Mouse (Mus musculus): ENCODE results near the gene Nampt. TPM values are rescaled to one million over a fixed set of nuclear protein-coding genes. Genes with fewer than 3 reads are reported as not detected.

The Nampt gene
- polyA plus RNA-seq (2015; fragmentation: Nextera tagmentation; extraction: Ambion mirVana), result 25.2 and 27.5 TPM in 2 replicates

GRCm38 (mm10) chr12:32819416-32819815 is at the start of gene Nampt:
Nampt (plus strand) TSS chr12:32819545.
- WGBS, result 6% methylated on average over 5 of the region's 5 CpGs
- Histone ChIP-seq H3K4me1 (ENCODE audit: control insufficient read depth, insufficient read depth, low read length) (peaks cover 5% of the 10 kb centered on the region), H3K4me3 (replicated peaks; ENCODE audit: low read length) (peak within 1 kb of the TSS; percentile 86), H3K27ac (ENCODE audit: low read length) (peak within 1 kb of the TSS; percentile 97), H3K36me3 (ENCODE audit: control insufficient read depth, insufficient read depth, low read length) (0 out of 2 replicates have a peak, but pooled peaks cover 6% of the 10 kb centered on the region), H3K27me3 (ENCODE audit: control insufficient read depth, insufficient read depth, low read length) (no peaks in the 10 kb centered on the region), H3K9me3 (replicated peaks; ENCODE audit: control insufficient read depth, low read length) (no peaks in the 10 kb centered on the region), H3K9ac (ENCODE audit: low read length) (peak within 1 kb of the TSS; percentile 89), H3K4me2 (ENCODE audit: low read depth, low read length) (peak within 1 kb of the TSS; percentile 64)
- ATAC-seq (ENCODE audit: insufficient read depth, low FRiP score), result no peak

- no peaks in the 10 kb centered on the region for H3K27me3 ChIP-seq (ENCODE audit: control insufficient read depth, insufficient read depth, low read length)
- H3K4me2 ChIP-seq (ENCODE audit: low read depth, low read length), result no peak overlapping the region
- 79% methylated on average over 4 of the region's 4 CpGs for WGBS
- ATAC-seq (ENCODE audit: insufficient read depth, low FRiP score), result no peak
- no peak overlapping the region for H3K9ac ChIP-seq (ENCODE audit: low read length)
- H3K9me3 ChIP-seq (replicated peaks; ENCODE audit: control insufficient read depth, low read length), result no peaks in the 10 kb centered on the region
- H3K36me3 ChIP-seq (ENCODE audit: control insufficient read depth, insufficient read depth, low read length), result no peaks in the 10 kb centered on the region
- H3K27ac ChIP-seq (ENCODE audit: low read length), result no peak overlapping the region
- no peaks in the 10 kb centered on the region for H3K4me1 ChIP-seq (ENCODE audit: control insufficient read depth, insufficient read depth, low read length)
- no peak overlapping the region for H3K4me3 ChIP-seq (replicated peaks; ENCODE audit: low read length)
Measured at GRCm38 (mm10) chr12:32770766-32771165, 48.6 kb upstream of the Nampt start.

- no peak overlapping the region for H3K4me2 ChIP-seq (ENCODE audit: low read depth, low read length)
- H3K9ac ChIP-seq (ENCODE audit: low read length), result no peak overlapping the region
- H3K27me3 ChIP-seq (ENCODE audit: control insufficient read depth, insufficient read depth, low read length), result no peaks in the 10 kb centered on the region
- H3K9me3 ChIP-seq (replicated peaks; ENCODE audit: control insufficient read depth, low read length), result no peaks in the 10 kb centered on the region
- H3K4me3 ChIP-seq (replicated peaks; ENCODE audit: low read length), result no peak overlapping the region
- no peak for ATAC-seq (ENCODE audit: insufficient read depth, low FRiP score)
- no peaks in the 10 kb centered on the region for H3K4me1 ChIP-seq (ENCODE audit: control insufficient read depth, insufficient read depth, low read length)
- no peaks in the 10 kb centered on the region for H3K36me3 ChIP-seq (ENCODE audit: control insufficient read depth, insufficient read depth, low read length)
- WGBS, result 75% methylated on average over 5 of the region's 5 CpGs
- H3K27ac ChIP-seq (ENCODE audit: low read length), result no peak overlapping the region
Measured at GRCm38 (mm10) chr12:32774592-32774991, 44.8 kb upstream of the Nampt start.

GRCm38 (mm10) chr12:32789092-32789491 is 30.3 kb upstream of the Nampt start:
- no peaks in the 10 kb centered on the region for H3K4me1 ChIP-seq (ENCODE audit: control insufficient read depth, insufficient read depth, low read length)
- no peak overlapping the region for H3K4me3 ChIP-seq (replicated peaks; ENCODE audit: low read length)
- no peak for ATAC-seq (ENCODE audit: insufficient read depth, low FRiP score)
- no peak overlapping the region for H3K4me2 ChIP-seq (ENCODE audit: low read depth, low read length)
- H3K36me3 ChIP-seq (ENCODE audit: control insufficient read depth, insufficient read depth, low read length), result no peaks in the 10 kb centered on the region
- H3K9me3 ChIP-seq (replicated peaks; ENCODE audit: control insufficient read depth, low read length), result no peaks in the 10 kb centered on the region
- no peaks in the 10 kb centered on the region for H3K27me3 ChIP-seq (ENCODE audit: control insufficient read depth, insufficient read depth, low read length)
- 80% methylated on average over 3 of the region's 3 CpGs for WGBS
- H3K27ac ChIP-seq (ENCODE audit: low read length), result no peak overlapping the region
- H3K9ac ChIP-seq (ENCODE audit: low read length), result no peak overlapping the region

GRCm38 (mm10) chr12:32795765-32796471 is 23.4 kb upstream of the Nampt start:
- WGBS, result 64% methylated on average over 8 of the region's 8 CpGs
- Histone ChIP-seq H3K36me3 (ENCODE audit: control insufficient read depth, insufficient read depth, low read length) (no peaks in the 10 kb centered on the region), H3K4me2 (ENCODE audit: low read depth, low read length) (no peak overlapping the region), H3K9me3 (replicated peaks; ENCODE audit: control insufficient read depth, low read length) (no peaks in the 10 kb centered on the region), H3K27me3 (ENCODE audit: control insufficient read depth, insufficient read depth, low read length) (no peaks in the 10 kb centered on the region), H3K4me3 (replicated peaks; ENCODE audit: low read length) (no peak overlapping the region), H3K4me1 (ENCODE audit: control insufficient read depth, insufficient read depth, low read length) (no peaks in the 10 kb centered on the region), H3K27ac (ENCODE audit: low read length) (no peak overlapping the region), H3K9ac (ENCODE audit: low read length) (no peak overlapping the region)
- no peak for ATAC-seq (ENCODE audit: insufficient read depth, low FRiP score)

- no peaks in the 10 kb centered on the region for H3K9me3 ChIP-seq (replicated peaks; ENCODE audit: control insufficient read depth, low read length)
- no peaks in the 10 kb centered on the region for H3K27me3 ChIP-seq (ENCODE audit: control insufficient read depth, insufficient read depth, low read length)
- no peak overlapping the region for H3K9ac ChIP-seq (ENCODE audit: low read length)
- H3K36me3 ChIP-seq (ENCODE audit: control insufficient read depth, insufficient read depth, low read length), result no peaks in the 10 kb centered on the region
- ATAC-seq (ENCODE audit: insufficient read depth, low FRiP score), result no peak
- no peak overlapping the region for H3K4me2 ChIP-seq (ENCODE audit: low read depth, low read length)
- no peak overlapping the region for H3K4me3 ChIP-seq (replicated peaks; ENCODE audit: low read length)
- no peaks in the 10 kb centered on the region for H3K4me1 ChIP-seq (ENCODE audit: control insufficient read depth, insufficient read depth, low read length)
- WGBS, result 74% methylated on average over 3 of the region's 3 CpGs
- no peak overlapping the region for H3K27ac ChIP-seq (ENCODE audit: low read length)
Measured at GRCm38 (mm10) chr12:32797438-32797837, 21.9 kb upstream of the Nampt start.

GRCm38 (mm10) chr12:32801078-32801477 is 18.3 kb upstream of the Nampt start:
- no peaks in the 10 kb centered on the region for H3K27me3 ChIP-seq (ENCODE audit: control insufficient read depth, insufficient read depth, low read length)
- ATAC-seq (ENCODE audit: insufficient read depth, low FRiP score), result no peak
- H3K9me3 ChIP-seq (replicated peaks; ENCODE audit: control insufficient read depth, low read length), result no peaks in the 10 kb centered on the region
- H3K9ac ChIP-seq (ENCODE audit: low read length), result no peak overlapping the region
- no peaks in the 10 kb centered on the region for H3K36me3 ChIP-seq (ENCODE audit: control insufficient read depth, insufficient read depth, low read length)
- WGBS, result 65% methylated on average over 7 of the region's 7 CpGs
- no peak overlapping the region for H3K27ac ChIP-seq (ENCODE audit: low read length)
- no peak overlapping the region for H3K4me3 ChIP-seq (replicated peaks; ENCODE audit: low read length)
- no peaks in the 10 kb centered on the region for H3K4me1 ChIP-seq (ENCODE audit: control insufficient read depth, insufficient read depth, low read length)
- H3K4me2 ChIP-seq (ENCODE audit: low read depth, low read length), result no peak overlapping the region

- ATAC-seq (ENCODE audit: insufficient read depth, low FRiP score), result no peak
- no peaks in the 10 kb centered on the region for H3K36me3 ChIP-seq (ENCODE audit: control insufficient read depth, insufficient read depth, low read length)
- WGBS, result 59% methylated on average over 1 of the region's 1 CpGs
Measured at GRCm38 (mm10) chr12:32805559-32805958, 13.8 kb upstream of the Nampt start.

GRCm38 (mm10) chr12:32819823-32820605 is 669 bp downstream of the Nampt start:
- H3K9ac ChIP-seq (ENCODE audit: low read length), result peak overlapping the region; percentile 89
- H3K27ac ChIP-seq (ENCODE audit: low read length), result peak overlapping the region; percentile 97
- peak overlapping the region; percentile 64 for H3K4me2 ChIP-seq (ENCODE audit: low read depth, low read length)
- 0 out of 2 replicates have a peak, but pooled peaks cover 6% of the 10 kb centered on the region for H3K36me3 ChIP-seq (ENCODE audit: control insufficient read depth, insufficient read depth, low read length)
- ATAC-seq (ENCODE audit: insufficient read depth, low FRiP score), result peak; percentile 97
- no peaks in the 10 kb centered on the region for H3K27me3 ChIP-seq (ENCODE audit: control insufficient read depth, insufficient read depth, low read length)
- 1% methylated on average over 46 of the region's 80 CpGs for WGBS
- peaks cover 5% of the 10 kb centered on the region for H3K4me1 ChIP-seq (ENCODE audit: control insufficient read depth, insufficient read depth, low read length)
- H3K4me3 ChIP-seq (replicated peaks; ENCODE audit: low read length), result peak overlapping the region; percentile 86
- H3K9me3 ChIP-seq (replicated peaks; ENCODE audit: control insufficient read depth, low read length), result no peaks in the 10 kb centered on the region

More at GRCm38 (mm10) chr12:32805559-32805958, 13.8 kb upstream of the Nampt start:
- Histone ChIP-seq H3K9me3 (replicated peaks; ENCODE audit: control insufficient read depth, low read length) (no peaks in the 10 kb centered on the region), H3K4me2 (ENCODE audit: low read depth, low read length) (no peak overlapping the region), H3K27me3 (ENCODE audit: control insufficient read depth, insufficient read depth, low read length) (no peaks in the 10 kb centered on the region), H3K4me1 (ENCODE audit: control insufficient read depth, insufficient read depth, low read length) (no peaks in the 10 kb centered on the region), H3K4me3 (replicated peaks; ENCODE audit: low read length) (no peak overlapping the region), H3K27ac (ENCODE audit: low read length) (no peak overlapping the region), H3K9ac (ENCODE audit: low read length) (no peak overlapping the region)

Data from stomach, embryonic 16.5 days (tissue).